Mouse (Mus musculus): Measurements from ENCODE around the gene Plcd3.

- TF ChIP-seq GATA1 (IDR thresholded peaks at IDR 0.05; ENCODE audit: low read length) (no peak), TAL1 (IDR thresholded peaks at IDR 0.05; ENCODE audit: low read length) (no peak)
Observed at GRCm38 (mm10) chr11:103076581-103076980, 24.9 kb downstream of the Plcd3 start.
